Mouse (Mus musculus): ENCODE results near the gene Kcns3. TPM values are rescaled to one million over a fixed set of nuclear protein-coding genes. Genes with fewer than 3 reads are reported as not detected.
A peak's percentile ranks its signal among the peaks of the same experiment; 100 is the strongest.

Kcns3 gene
- total and polyA plus RNA-seq, 3 experiments = not detected

- peak; percentile 47; the same call in 1 of the 2 replicates for TF ChIP-seq MAX (IDR thresholded peaks at IDR 0.05; ENCODE audit: low read length)
- TF ChIP-seq ZC3H11A (IDR thresholded peaks at IDR 0.05; ENCODE audit: low read depth, low read length) = peak; percentile 43; the same call in 1 of the 2 replicates
- no peak for TF ChIP-seq E2F4 (IDR thresholded peaks at IDR 0.05; ENCODE audit: insufficient replicate concordance, low read depth, low read length)
- no peak for TF ChIP-seq ZMIZ1 (IDR thresholded peaks at IDR 0.05; ENCODE audit: low read depth, low read length)
- 0 out of 2 replicates have a peak, but pooled peaks have one; percentile 9 for TF ChIP-seq BHLHE40 (IDR thresholded peaks at IDR 0.05; ENCODE audit: low read depth, low read length)
- TF ChIP-seq MAZ (IDR thresholded peaks at IDR 0.05; ENCODE audit: low read depth, low read length) = peak; percentile 66; the same call in 1 of the 2 replicates
- TF ChIP-seq NRF1 (IDR thresholded peaks at IDR 0.05; ENCODE audit: low read depth, low read length) = no peak
- TF ChIP-seq ETS1 (conservative IDR thresholded peaks at IDR 0.05; ENCODE audit: low read depth, low read length) = no peak
- no peak for TF ChIP-seq POLR2A (IDR thresholded peaks at IDR 0.05; ENCODE audit: low read depth, low read length)
- no peak for TF ChIP-seq EP300 (IDR thresholded peaks at IDR 0.05; ENCODE audit: low read length)
These were observed 27.8 kb upstream of the Kcns3 start (continued) for GRCm38 (mm10) chr12:11178486-11179154.

DNA sequence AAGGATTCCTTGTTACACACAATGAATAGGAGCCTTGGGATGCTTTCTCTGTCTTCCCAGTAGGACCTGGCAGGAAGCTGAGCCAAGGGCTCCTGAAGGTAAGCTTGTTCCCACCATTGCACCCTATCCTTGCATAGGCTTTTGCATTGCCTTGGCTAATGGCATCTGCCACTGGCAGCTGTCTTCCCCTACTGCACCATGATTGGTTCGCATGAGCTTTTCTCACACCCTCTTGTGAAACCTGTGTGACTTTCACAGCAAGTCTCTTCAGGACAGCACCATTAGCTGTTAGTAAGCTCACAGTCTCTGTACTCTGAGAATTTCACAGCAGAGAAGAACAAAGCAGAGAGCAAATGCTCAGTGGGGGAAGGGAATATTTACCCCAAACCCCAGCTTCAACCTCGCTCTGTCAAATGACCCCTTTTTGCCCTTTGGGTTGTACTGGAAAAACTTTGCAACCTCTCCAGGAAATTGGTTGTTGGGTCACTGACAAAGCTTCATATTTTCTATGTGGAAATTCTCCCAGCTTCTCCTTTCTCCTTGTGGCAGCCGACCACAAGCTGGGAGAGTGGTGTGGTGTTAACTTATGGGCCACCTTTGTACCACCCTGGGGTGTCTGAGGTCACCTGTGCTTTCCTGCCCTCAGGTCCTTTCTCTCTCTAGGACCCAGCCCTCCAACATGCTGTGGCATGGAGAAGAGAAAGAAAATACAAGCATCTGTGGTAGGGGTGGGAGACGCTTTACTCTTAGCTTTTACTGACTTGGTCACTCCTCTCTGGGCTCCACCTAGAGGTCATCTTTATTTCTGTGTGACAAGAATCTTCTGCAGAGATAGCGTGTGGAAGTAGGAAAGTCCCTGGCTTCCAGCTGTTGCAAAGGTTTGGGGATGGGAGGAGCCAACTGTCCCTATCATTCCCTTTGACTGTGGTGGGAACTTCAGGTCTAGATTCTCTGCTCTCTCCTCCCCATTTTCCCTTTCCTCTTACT, 26.8 kb upstream of the Kcns3 start:
- no peak overlapping the region for H3K27ac ChIP-seq (ENCODE audit: insufficient read depth, low read depth)
- no peaks in the 10 kb centered on the region for H3K27me3 ChIP-seq (replicated peaks)
- DNase-seq (ENCODE audit: extremely low read depth) = peak; percentile 40
- in situ Hi-C loops (cut with MboI; ENCODE audit: low pct_ligation_motif_present, low pct_unique_long_range_greater_than_20kb, low sequenced_read_pairs) (loop anchor here (10.0 to 25.0 kb wide), 3 partner anchors 313 to 960 kb away; no protein-coding TSS in a partner anchor), dilution Hi-C loops (cut with MboI; ENCODE audit: extremely low pct_ligation_motif_present, extremely low pct_unique_long_range_greater_than_20kb, low sequenced_read_pairs) (no loop called here)
- TF ChIP-seq ZC3H11A (IDR thresholded peaks at IDR 0.05; ENCODE audit: low read depth, low read length) (no peak), GABPA (IDR thresholded peaks at IDR 0.05; ENCODE audit: insufficient replicate concordance, low read depth, low read length) (no peak), CTCF (conservative IDR thresholded peaks at IDR 0.05 in 1 of 2, IDR thresholded peaks at IDR 0.05 in 1 of 2; ENCODE audit: low read depth in 2 of 2, low read length in 2 of 2) (peak in 1 of 2 experiments; percentile 59; a peak in 3 of 4 replicates), JUND (conservative IDR thresholded peaks at IDR 0.05; ENCODE audit: low read depth, low read length) (no peak), MEF2A (IDR thresholded peaks at IDR 0.05; ENCODE audit: borderline replicate concordance, low read depth, low read length) (no peak), MXI1 (IDR thresholded peaks at IDR 0.05; ENCODE audit: low read depth, low read length) (no peak), NELFE (IDR thresholded peaks at IDR 0.05; ENCODE audit: low read depth, low read length) (no peak), NRF1 (IDR thresholded peaks at IDR 0.05; ENCODE audit: low read depth, low read length) (no peak), ZNF384 (IDR thresholded peaks at IDR 0.05; ENCODE audit: low read depth, low read length) (no peak), SMC3 (IDR thresholded peaks at IDR 0.05; ENCODE audit: low read depth, low read length) (peak; percentile 48), POLR2A (IDR thresholded peaks at IDR 0.05; ENCODE audit: low read depth, low read length) (no peak), MAFK (IDR thresholded peaks at IDR 0.05; ENCODE audit: insufficient replicate concordance, low read length) (no peak), RAD21 (IDR thresholded peaks at IDR 0.05; ENCODE audit: low read depth, low read length) (peak; percentile 23)
- H3K9ac ChIP-seq (ENCODE audit: insufficient read depth, low read depth) = no peak overlapping the region
- H3K4me2 ChIP-seq (ENCODE audit: insufficient read depth, low read depth, poor library complexity, severe bottlenecking) = peak overlapping the region; percentile 88
- H3K4me1 ChIP-seq (ENCODE audit: control insufficient read depth in 1 of 2, insufficient read depth in 2 of 2) = peaks cover 3 to 17% of the 10 kb centered on the region in 2 experiments; a peak in 3 of 4 replicates
- H3K36me3 ChIP-seq (replicated peaks in 1 of 2; ENCODE audit: control insufficient read depth in 1 of 2, insufficient read depth in 1 of 2, low read length in 1 of 2) = no peaks in the 10 kb centered on the region
- peak overlapping the region in 1 of 3 experiments; percentile 21 for H3K4me3 ChIP-seq (replicated peaks in 1 of 3; ENCODE audit: low read depth in 2 of 3, low read length in 2 of 3, poor library complexity in 1 of 3)
- H3K9me3 ChIP-seq (replicated peaks; ENCODE audit: low read length) = no peaks in the 10 kb centered on the region
- H3K79me2 ChIP-seq (replicated peaks; ENCODE audit: control insufficient read depth, extremely low read depth, insufficient read depth, poor library complexity, severe bottlenecking) = no peaks in the 10 kb centered on the region
